Mouse (Mus musculus) myocyte (in vitro differentiated cells): Measurements from ENCODE around the gene Phb2.

Experiments
- E2F4 ChIP-seq: IDR thresholded peaks from one replicate; pipeline ENCODE4 v1.6.1; 2011; ENCODE audit warnings: mild to moderate bottlenecking, control low read depth, moderate library complexity; ENCODE audit not compliant: insufficient read depth
- MYOD1 ChIP-seq, 3 experiments: IDR thresholded peaks; one replicate each; pipeline ENCODE4 v1.6.1; 2011; ENCODE audit warnings: control low read depth in 2 of 3, low read depth in 2 of 3, mild to moderate bottlenecking in 2 of 3, moderate library complexity in 1 of 3; ENCODE audit not compliant: insufficient read length in 2 of 3, control insufficient read depth in 1 of 3
- MYOG ChIP-seq, 3 experiments: IDR thresholded peaks; one replicate each; pipeline ENCODE4 v1.6.1; 2011; ENCODE audit warnings: control low read depth in 2 of 3, low read depth in 2 of 3, mild to moderate bottlenecking in 2 of 3; ENCODE audit not compliant: insufficient read length in 2 of 3, control insufficient read depth in 1 of 3, insufficient read depth in 1 of 3
- POLR2A ChIP-seq: IDR thresholded peaks from one replicate; pipeline ENCODE4 v1.6.1; 2011; ENCODE audit warnings: low read depth, mild to moderate bottlenecking, control low read depth, moderate library complexity; ENCODE audit not compliant: insufficient read length
- POLR2AphosphoS2 ChIP-seq: IDR thresholded peaks from one replicate; pipeline ENCODE4 v1.6.1; 2011; ENCODE audit warnings: low read depth, control low read depth; ENCODE audit not compliant: insufficient read length
- TCF12 ChIP-seq: IDR thresholded peaks from one replicate; pipeline ENCODE4 v1.6.1; 2011; ENCODE audit warnings: mild to moderate bottlenecking, control low read depth; ENCODE audit not compliant: poor library complexity, insufficient read depth, severe bottlenecking
- TCF3 ChIP-seq: IDR thresholded peaks from one replicate; pipeline ENCODE4 v1.6.1; 2011; ENCODE audit warnings: low read depth, control low read depth; ENCODE audit not compliant: insufficient read length
- USF1 ChIP-seq: IDR thresholded peaks from one replicate; pipeline ENCODE4 v1.6.1; 2011; ENCODE audit warnings: low read depth, mild to moderate bottlenecking, control low read depth, moderate library complexity

DNA sequence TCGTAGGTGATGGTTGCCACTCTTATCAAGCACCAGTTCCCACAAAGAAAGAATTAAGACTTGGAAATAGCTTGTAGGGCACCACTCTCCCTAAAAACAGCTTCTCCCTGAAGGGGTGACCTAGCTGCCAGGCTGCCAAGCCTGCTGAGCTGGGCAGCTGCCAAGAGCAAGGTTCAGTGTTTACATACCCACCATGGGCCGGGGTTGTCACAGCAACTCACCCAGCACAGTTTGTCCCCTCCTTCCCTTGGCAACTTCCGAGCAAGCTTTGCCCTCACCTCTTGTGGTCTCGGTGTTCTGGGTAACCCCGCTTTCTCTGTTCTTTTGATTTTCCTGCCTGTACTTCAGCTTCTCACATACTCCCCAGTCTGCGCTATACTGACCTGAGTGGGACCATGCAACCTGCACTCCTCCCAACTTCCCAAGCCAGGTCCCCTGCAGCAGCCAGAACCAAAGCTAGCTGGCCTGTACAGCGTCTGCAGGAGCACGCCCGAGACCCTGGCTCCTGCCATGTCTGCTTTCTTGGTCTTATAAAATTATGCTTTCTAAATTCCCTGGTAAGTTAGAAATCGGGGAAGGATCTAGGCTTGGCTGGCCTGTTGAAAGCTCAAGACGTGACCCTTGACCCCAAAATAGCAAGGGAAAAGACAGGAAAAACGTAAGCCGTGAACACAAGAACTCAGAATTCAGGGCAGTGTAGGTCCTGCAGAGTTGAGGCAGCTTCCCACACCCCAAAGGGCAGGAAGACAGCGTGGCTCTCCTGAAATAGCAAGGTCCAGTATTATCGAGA, 17.8 kb upstream of the Phb2 start:
- TF ChIP-seq TCF3, result no peak
- TF ChIP-seq MYOD1 (IDR thresholded peaks at IDR 0.05; ENCODE audit: control insufficient read depth in 1 of 3, insufficient read length in 2 of 3, low read depth in 2 of 3), result peak in 1 of 3 experiments; percentile 9
- TF ChIP-seq MYOG (IDR thresholded peaks at IDR 0.05; ENCODE audit: control insufficient read depth in 1 of 3, insufficient read depth in 1 of 3, insufficient read length in 2 of 3, low read depth in 2 of 3), result no peak
- TF ChIP-seq POLR2A, result no peak
- TF ChIP-seq TCF12, result no peak
- no peak for TF ChIP-seq E2F4
- no peak for TF ChIP-seq POLR2AphosphoS2
- TF ChIP-seq USF1, result no peak
